Mouse (Mus musculus): ENCODE measurements around the gene Gm20388. TPM values are rescaled to one million over a fixed set of nuclear protein-coding genes. Genes with fewer than 3 reads are reported as not detected.
A peak's percentile ranks its signal among the peaks of the same experiment; 100 is the strongest.

The Gm20388 gene
- total RNA-seq, 2 experiments from 2014 or later = not detected

GRCm38 (mm10) chr8:122644175-122644954, 2733.7 kb downstream of the Gm20388 start:
- DNase-seq (ENCODE audit: low spot score in 2 of 2) = no peak

GRCm38 (mm10) chr8:122646337-122646736, 2735.7 kb downstream of the Gm20388 start:
- no peak for DNase-seq (ENCODE audit: low spot score in 2 of 2)

DNA sequence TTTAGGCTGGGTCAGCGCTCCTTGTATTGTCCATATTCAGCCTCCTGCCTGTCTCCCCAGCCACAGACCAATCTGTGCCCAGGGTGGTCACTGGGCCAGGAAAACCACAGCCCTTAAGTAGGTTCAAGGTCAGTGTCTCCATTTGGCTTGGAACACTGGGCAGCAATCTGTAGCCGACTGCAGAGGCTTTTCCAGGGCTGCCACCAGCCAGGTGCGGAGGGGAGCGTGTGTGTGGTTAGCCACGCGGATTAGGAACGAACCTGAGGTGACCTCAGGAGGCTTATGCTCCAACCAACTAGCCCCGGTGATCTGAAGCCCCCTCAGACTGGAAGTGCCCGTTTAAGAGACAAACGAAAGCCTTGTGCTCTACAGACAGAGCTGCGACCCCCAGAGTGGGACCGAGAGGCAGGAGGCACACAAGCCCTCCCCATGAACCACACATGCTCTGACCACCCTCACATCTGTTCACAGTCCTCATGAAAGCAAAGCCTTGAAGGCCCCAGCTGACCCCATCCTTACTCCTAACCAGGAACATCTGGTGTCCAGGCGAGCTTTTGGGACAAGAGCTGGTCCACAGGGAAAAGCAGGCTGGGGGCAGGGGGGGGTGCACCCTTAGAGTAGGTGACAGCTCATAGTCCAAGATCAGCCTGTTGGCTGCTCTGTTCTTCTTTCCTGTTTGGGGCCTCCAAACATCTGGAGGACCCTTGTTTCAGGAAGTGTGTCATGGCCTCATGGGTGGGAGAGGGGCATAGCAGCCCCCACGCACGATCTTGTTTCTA, 2737.7 kb downstream of the Gm20388 start:
- no peak for DNase-seq (ENCODE audit: low spot score in 2 of 2)

- no peak for DNase-seq (ENCODE audit: low spot score in 2 of 2)
These were observed 2740.8 kb downstream of the Gm20388 start for GRCm38 (mm10) chr8:122651326-122651921.

DNA sequence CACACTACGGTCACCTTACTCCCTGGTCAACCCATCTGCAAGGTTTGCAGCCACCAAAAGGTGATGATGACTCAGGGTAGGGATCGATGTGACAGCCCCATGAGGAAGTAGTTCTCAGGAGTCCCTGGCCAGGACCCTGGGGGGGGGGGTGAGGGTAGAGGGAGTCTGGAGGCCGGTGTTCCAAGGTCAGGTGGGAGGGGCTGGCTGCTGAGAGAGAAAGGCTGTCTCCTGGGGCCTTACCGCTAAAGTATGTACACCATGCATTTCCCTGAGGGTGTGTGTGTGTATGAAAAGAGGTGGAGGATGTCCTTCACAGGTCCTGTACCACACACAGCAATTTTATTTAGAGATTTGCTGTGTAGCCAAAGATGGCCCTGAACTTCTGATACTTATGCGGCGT, 2742.0 kb downstream of the Gm20388 start:
- DNase-seq (ENCODE audit: low spot score in 2 of 2) = no peak

- no peak for DNase-seq (ENCODE audit: low spot score in 2 of 2)
These were observed 2744.1 kb downstream of the Gm20388 start for GRCm38 (mm10) chr8:122654768-122655167.

- no peak for DNase-seq (ENCODE audit: low spot score in 2 of 2)
These were observed 2745.7 kb downstream of the Gm20388 start for GRCm38 (mm10) chr8:122656056-122656999.

DNA sequence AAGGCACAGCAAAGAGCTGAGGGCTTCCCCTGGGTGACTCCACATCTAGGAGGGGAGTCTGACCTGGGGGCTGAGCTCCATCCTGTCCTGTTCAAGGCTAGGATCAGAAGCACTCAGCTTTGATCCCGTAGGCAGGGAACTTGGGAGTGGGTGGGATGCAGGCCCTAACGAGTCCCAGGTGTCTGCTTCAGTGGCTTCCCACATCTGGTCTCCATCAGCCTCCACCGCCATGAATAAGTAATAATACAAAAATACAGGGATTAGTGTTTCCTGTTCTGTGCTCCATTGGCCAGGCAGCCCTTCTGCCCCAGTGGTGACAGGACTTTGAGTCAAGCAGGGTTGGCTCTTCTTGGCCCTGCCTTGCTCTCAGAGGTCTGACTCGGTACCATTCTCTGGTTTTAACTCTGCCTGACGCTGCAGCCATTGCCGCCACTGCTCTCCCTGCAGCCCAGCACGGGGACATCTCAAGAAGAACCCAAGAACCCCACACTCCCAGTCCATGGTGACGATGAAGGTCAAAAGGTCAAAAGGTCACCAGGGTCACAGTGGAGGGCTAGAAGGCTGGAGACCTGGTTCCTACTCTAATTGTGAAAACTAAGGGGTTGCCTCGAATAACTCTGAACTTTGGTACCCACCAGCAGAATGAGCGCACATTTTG, 2747.6 kb downstream of the Gm20388 start:
- DNase-seq (ENCODE audit: low spot score in 2 of 2) = no peak

DNA sequence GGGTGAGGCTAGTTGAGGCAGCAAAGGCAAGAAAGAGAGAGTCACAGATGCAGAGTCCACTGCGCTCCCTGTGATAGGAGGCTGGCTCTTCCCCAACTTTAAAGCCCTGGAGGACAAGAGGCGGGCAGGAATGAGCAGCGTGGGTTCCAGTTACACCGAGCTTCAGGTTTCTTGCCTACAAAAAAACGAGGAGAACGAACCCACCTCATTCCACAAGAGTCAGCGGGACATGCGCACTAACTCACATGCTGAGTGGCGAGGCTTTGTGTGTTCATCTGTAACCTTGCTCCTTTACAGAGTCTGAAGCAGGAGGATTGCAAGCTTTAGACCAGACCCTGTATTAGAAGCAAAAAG, 2748.1 kb downstream of the Gm20388 start:
- DNase-seq (ENCODE audit: low spot score in 2 of 2) = no peak

- no peak for DNase-seq (ENCODE audit: low spot score in 2 of 2)
These were observed 2749.4 kb downstream of the Gm20388 start for GRCm38 (mm10) chr8:122660022-122660421.

DNA sequence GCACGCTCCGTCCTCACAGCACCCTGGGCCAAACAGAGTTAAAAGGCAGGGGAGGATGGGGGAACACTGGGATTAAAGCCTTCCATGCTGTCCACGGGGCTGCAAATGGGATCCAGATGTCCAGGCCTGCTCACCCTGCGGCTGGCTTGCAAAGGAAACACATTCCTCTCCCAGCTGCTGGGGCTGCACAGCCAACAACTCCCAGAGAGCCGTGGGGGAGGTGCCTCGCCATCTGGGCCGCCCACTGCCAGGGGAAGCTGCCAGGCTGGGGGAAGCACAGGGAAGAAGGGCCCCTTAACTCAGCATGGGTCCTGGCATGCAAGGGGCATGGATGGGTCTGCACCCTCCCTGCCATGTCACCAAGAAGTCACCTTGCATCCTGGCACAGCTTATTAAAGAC, 2750.5 kb downstream of the Gm20388 start:
- DNase-seq (ENCODE audit: low spot score in 2 of 2) = peak; percentile 70 to 78

- DNase-seq (ENCODE audit: low spot score in 2 of 2) = no peak
These were observed 2751.3 kb downstream of the Gm20388 start for GRCm38 (mm10) chr8:122661894-122662293.

- DNase-seq (ENCODE audit: low spot score in 2 of 2) = no peak
These were observed 2752.5 kb downstream of the Gm20388 start for GRCm38 (mm10) chr8:122663106-122663505.

GRCm38 (mm10) chr8:122663670-122664069, 2753.0 kb downstream of the Gm20388 start:
- DNase-seq (ENCODE audit: low spot score in 2 of 2) = no peak

DNA sequence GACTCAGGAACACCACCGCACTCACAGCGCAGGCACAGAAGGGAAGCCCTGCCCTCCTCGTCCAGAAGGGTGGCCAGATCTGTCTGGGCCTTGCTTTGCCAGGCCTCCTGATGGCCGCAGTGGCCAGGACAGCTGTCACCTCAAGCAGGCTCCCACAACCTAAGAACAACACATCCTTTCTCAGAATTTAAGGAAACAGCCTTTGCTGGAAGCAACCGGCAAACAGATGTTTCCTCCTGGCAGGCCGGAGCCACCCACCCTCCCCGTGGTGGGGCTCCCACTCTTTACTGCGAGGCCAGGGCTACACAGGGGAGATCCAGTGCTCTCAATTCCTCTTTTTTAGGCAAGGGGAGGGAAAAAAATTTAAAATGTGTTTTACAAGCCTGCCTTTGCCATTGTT, 2754.6 kb downstream of the Gm20388 start:
- peak; percentile 28 to 46 for DNase-seq (ENCODE audit: low spot score in 2 of 2)

- DNase-seq (ENCODE audit: low spot score in 2 of 2) = peak; percentile 48 to 51
These were observed 2755.2 kb downstream of the Gm20388 start for GRCm38 (mm10) chr8:122665667-122666316.

DNA sequence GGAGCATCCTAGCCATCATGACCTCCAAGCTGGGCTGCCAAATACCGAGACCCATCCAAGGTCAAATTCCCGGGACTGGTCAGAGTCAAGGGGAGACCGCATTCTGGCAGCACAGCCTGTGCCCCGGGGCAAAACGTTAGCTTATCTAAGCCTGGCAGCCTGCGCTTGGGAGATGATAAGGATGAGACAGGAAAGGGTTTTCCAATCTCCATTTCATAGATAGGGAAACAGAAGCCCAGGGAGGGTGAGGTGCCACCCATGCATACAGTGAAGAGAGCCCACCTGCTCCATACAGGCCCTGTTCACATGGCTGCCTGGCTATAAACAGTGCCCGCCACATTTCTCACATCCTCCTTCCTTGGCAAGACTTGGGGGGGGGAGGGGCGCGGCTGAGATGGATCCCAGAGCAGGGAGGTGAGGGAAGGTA, 2755.7 kb downstream of the Gm20388 start:
- DNase-seq (ENCODE audit: low spot score in 2 of 2) = no peak

GRCm38 (mm10) chr8:122666827-122667226, 2756.2 kb downstream of the Gm20388 start:
- peak; percentile 37 to 45 for DNase-seq (ENCODE audit: low spot score in 2 of 2)

- peak in 1 of 2 experiments; percentile 42 for DNase-seq (ENCODE audit: low spot score in 2 of 2)
These were observed 2757.2 kb downstream of the Gm20388 start for GRCm38 (mm10) chr8:122667854-122668253.

DNA sequence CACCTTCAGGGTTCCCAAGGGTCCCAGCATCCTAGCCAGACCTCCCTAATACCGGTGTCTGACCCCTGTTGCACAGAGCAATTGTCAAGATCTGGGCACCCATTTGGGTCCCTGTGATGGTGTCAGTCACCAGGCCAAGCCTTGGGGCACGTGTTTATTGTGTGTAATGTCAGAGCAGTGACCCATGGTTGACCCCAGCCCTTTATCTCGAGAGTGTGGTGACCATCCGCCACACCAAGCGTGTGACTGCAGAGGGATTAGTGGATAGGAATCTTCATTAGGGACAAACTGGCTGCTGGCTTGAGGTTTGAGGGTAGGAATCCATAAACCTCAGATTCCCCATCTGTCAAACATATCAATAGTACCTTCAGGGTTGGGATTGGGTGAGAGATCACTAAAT, 2758.7 kb downstream of the Gm20388 start:
- no peak for DNase-seq (ENCODE audit: low spot score in 2 of 2)
